Mouse (Mus musculus) liver, embryonic 14.5 days (tissue): ENCODE data around the gene Igdcc3.

Source experiments
- CTCF ChIP-seq: IDR thresholded peaks from 2 replicates; pipeline ENCODE4 v1.5.1; 2016; ENCODE audit warnings: antibody characterized with exemption, low read depth, control low read depth
- EP300 ChIP-seq: IDR thresholded peaks from 2 replicates; pipeline ENCODE4 v1.6.1; 2016; ENCODE audit warnings: antibody characterized with exemption, low read depth

GRCm38 (mm10) chr9:65141976-65142318, 958 bp downstream of the Igdcc3 start:
- TF ChIP-seq CTCF (no peak), EP300 (no peak)
